Mouse (Mus musculus) heart, adult 2 months (tissue): Measurements from ENCODE around the gene Rbpj. TPM values are rescaled to one million over a fixed set of nuclear protein-coding genes. Genes with fewer than 3 reads are reported as not detected.
"Not testable (repeated sequence)": the region's sequence is repeated elsewhere in the genome, so short reads cannot be mapped to it uniquely, and the experiment has no call there.

ENCODE experiments used
- DNase-seq, 2 experiments: peaks; one replicate each; pipeline ENCODE4 v3.0.0; 2021
- H3K27ac ChIP-seq: fragments of 200-600 bp; 2 replicates; pipeline ENCODE4 v1.8.1; 2022
- H3K27me3 ChIP-seq: fragments of 200-500 bp; 2 replicates; pipeline ENCODE4 v1.6.1; 2012; ENCODE audit warnings: mild to moderate bottlenecking, low read length, inconsistent platforms, mixed read lengths; ENCODE audit not compliant: control insufficient read depth, insufficient read depth
- H3K36me3 ChIP-seq: fragments of 200-500 bp; 2 replicates; pipeline ENCODE4 v1.6.1; 2012; ENCODE audit warnings: low read length, inconsistent platforms; ENCODE audit not compliant: control insufficient read depth, insufficient read depth
- H3K4me1 ChIP-seq: fragments of 200-500 bp; 2 replicates; pipeline ENCODE4 v1.6.1; 2011; ENCODE audit warnings: low read length; ENCODE audit not compliant: control insufficient read depth, insufficient read depth
- H3K4me3 ChIP-seq: fragments of 200-600 bp; 2 replicates; pipeline ENCODE4 v1.8.1; 2022
- H3K79me2 ChIP-seq: fragments of 200-500 bp; replicated peaks from 2 replicates; pipeline ENCODE4 v1.6.1; 2012; ENCODE audit warnings: mild to moderate bottlenecking, inconsistent platforms, low read length, moderate library complexity, mixed read lengths; ENCODE audit not compliant: control insufficient read depth, insufficient read depth
- H3K9ac ChIP-seq: fragments of 200-500 bp; 2 replicates; pipeline ENCODE4 v1.6.1; 2012; ENCODE audit warnings: low read depth, mild to moderate bottlenecking, control low read depth, inconsistent platforms, low read length, mixed read lengths
- CTCF ChIP-seq: fragments of 200-600 bp; IDR thresholded peaks from 2 replicates; pipeline ENCODE4 v1.8.1; 2022; ENCODE audit warnings: antibody characterized with exemption, mild to moderate bottlenecking, moderate library complexity
- EP300 ChIP-seq: fragments of 200-500 bp; IDR thresholded peaks from 2 replicates; pipeline ENCODE4 v1.6.1; 2011; ENCODE audit warnings: low read depth, low read length, control low read depth; ENCODE audit not compliant: insufficient read depth
- POLR2A ChIP-seq: fragments of 200-500 bp; IDR thresholded peaks from 2 replicates; pipeline ENCODE4 v1.6.1; 2011; ENCODE audit warnings: mild to moderate bottlenecking, low read depth, low read length, control low read depth; ENCODE audit not compliant: insufficient read depth
- WGBS: fragments of 180-500 bp; shearing (Covaris S2); methylation state at CpG from one replicate; pipeline ENCODE4 v1.1.7; 2018; 5-methylcytosine and 5-hydroxymethylcytosine counted together
- intact Hi-C: fragments of 180-260 bp; cut with DNase I; formaldehyde crosslinking; loops from one replicate; pipeline ENCODE4 v1.15.1; 2025
- polyA plus RNA-seq: library from polyadenylated mRNA; depleted of rRNA; stranded (reverse); fragments of >200 nt; gene quantifications from 2 replicates; pipeline ENCODE4 v1.2.3, GENCODE M21; 2012
- total RNA-seq, 2 experiments: library from RNA; stranded (reverse); gene quantifications; 2 replicates each; pipeline ENCODE4 v1.2.3; 2021

Gene Rbpj
- total and polyA plus RNA-seq, 3 experiments: 13.5 to 29.6 (median 22.1) TPM

DNA sequence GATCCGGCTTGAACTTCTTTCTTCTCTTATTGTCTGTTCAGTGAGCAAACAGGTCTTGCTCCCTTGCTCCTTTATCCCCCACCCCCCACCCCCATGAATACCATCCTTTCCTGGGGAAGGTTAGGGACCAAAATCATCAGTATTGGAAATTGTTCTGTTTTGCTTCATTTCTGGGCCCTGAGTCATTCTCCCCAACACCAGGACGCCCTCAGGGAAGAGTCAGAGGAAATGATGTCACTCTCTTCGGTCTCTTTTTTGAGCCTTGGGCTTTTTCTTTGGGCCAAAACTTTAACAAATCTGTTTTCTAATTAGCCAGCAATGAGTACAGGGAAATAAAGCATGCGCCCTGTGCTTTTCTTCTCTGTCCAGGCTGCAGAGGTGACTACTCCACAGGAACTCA, 77.4 kb downstream of the Rbpj start:
- Histone ChIP-seq H3K36me3 (no peaks in the 10 kb centered on the region), H3K27ac (peak overlapping the region; percentile 50), H3K79me2 (no peaks in the 10 kb centered on the region), H3K4me1 (peaks cover 1% of the 10 kb centered on the region), H3K9ac (no peak overlapping the region), H3K4me3 (no peak overlapping the region), H3K27me3 (no peaks in the 10 kb centered on the region)
- WGBS: 29% methylated on average over 4 of the region's 4 CpGs
- no peak for TF ChIP-seq CTCF
- DNase-seq: peak in 1 of 2 experiments; percentile 16
- intact Hi-C loops: no loop called here

DNA sequence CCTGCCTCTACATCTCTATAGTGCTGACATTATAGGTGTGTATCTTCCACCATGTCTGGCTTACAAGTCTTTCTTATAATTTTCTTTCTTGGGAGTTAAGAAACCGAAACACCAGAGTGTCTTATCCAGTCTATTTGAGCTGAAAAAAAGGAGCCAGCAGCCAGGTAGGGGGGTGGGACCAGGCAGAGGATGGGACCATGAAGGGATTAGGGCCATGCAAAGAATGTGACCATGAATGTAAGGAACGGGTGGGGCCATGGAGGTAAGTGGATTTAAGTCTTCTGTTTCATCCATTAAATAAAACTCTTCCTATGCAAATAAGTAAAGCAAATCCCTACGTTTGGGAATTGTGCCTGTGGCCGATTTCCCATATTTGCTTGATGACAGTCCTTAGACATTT, 78.0 kb downstream of the Rbpj start:
- no peak for TF ChIP-seq POLR2A
- TF ChIP-seq EP300: no peak
- no peak for TF ChIP-seq CTCF
- no peak overlapping the region for H3K4me3 ChIP-seq
- no peaks in the 10 kb centered on the region for H3K79me2 ChIP-seq
- intact Hi-C loops: no loop called here
- no peaks in the 10 kb centered on the region for H3K36me3 ChIP-seq
- DNase-seq: no peak
- no peaks in the 10 kb centered on the region for H3K27me3 ChIP-seq
- 85% methylated on average over 4 of the region's 4 CpGs for WGBS
- H3K9ac ChIP-seq: no peak overlapping the region
- peak overlapping the region; percentile 50 for H3K27ac ChIP-seq
- peaks cover 1% of the 10 kb centered on the region for H3K4me1 ChIP-seq

- no peak for TF ChIP-seq CTCF
- TF ChIP-seq POLR2A: no peak
- no peak for TF ChIP-seq EP300
- no peak overlapping the region for H3K27ac ChIP-seq
- no peaks in the 10 kb centered on the region for H3K27me3 ChIP-seq
- 90% methylated on average over 6 of the region's 6 CpGs for WGBS
- H3K4me3 ChIP-seq: no peak overlapping the region
- no peak overlapping the region for H3K9ac ChIP-seq
- no peaks in the 10 kb centered on the region for H3K79me2 ChIP-seq
- H3K4me1 ChIP-seq: peaks cover 1% of the 10 kb centered on the region
- DNase-seq: no peak
- no peaks in the 10 kb centered on the region for H3K36me3 ChIP-seq
- intact Hi-C loops: no loop called here
Observed at GRCm38 (mm10) chr5:53546440-53546839, 80.5 kb downstream of the Rbpj start.

- peak in 1 of 2 experiments; percentile 29 for DNase-seq
- Histone ChIP-seq H3K4me1 (peaks cover 1% of the 10 kb centered on the region), H3K79me2 (no peaks in the 10 kb centered on the region), H3K27me3 (no peaks in the 10 kb centered on the region), H3K36me3 (no peaks in the 10 kb centered on the region), H3K9ac (no peak overlapping the region), H3K27ac (no peak overlapping the region), H3K4me3 (no peak overlapping the region)
- TF ChIP-seq POLR2A: no peak
- intact Hi-C loops: no loop called here
- WGBS: 34% methylated on average over 9 of the region's 9 CpGs
Observed at GRCm38 (mm10) chr5:53546979-53547472, 81.1 kb downstream of the Rbpj start.

- H3K9ac ChIP-seq, intact Hi-C loops: not testable (repeated sequence)
Observed at GRCm38 (mm10) chr5:53550329-53550728, 84.4 kb downstream of the Rbpj start.

DNA sequence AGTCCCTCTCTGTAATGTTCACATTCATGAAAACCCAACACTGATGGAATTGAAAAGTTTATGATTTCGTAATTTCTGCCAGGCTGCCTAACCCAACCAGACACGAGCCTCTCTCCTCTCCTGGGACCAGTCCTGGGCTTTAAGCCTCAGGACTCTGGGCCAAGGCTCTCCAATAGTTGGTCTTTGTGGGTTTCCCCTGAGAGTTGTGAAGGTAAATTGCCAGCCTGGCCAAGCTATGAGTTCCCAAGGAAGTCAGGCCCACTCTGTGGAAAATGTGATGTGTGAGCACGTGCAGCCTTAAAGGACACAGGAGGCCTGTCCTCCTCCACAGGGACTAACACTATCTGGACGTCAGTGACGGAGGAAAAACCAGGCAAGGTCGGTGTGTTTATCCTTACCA, 85.4 kb downstream of the Rbpj start:
- intact Hi-C loops: no loop called here
- Histone ChIP-seq H3K9ac (no peak overlapping the region), H3K79me2 (no peaks in the 10 kb centered on the region), H3K36me3 (no peaks in the 10 kb centered on the region), H3K27ac (no peak overlapping the region), H3K4me1 (no peaks in the 10 kb centered on the region), H3K27me3 (no peaks in the 10 kb centered on the region), H3K4me3 (no peak overlapping the region)
- DNase-seq: no peak
- WGBS: 65% methylated on average over 6 of the region's 6 CpGs
- TF ChIP-seq POLR2A (no peak), EP300 (no peak), CTCF (no peak)

More at GRCm38 (mm10) chr5:53550329-53550728, 84.4 kb downstream of the Rbpj start:
- H3K27me3 ChIP-seq, H3K4me1 ChIP-seq, H3K79me2 ChIP-seq, H3K36me3 ChIP-seq, H3K27ac ChIP-seq, H3K4me3 ChIP-seq, DNase-seq: not testable (repeated sequence)
- 98% methylated on average over 1 of the region's 1 CpGs for WGBS

- H3K79me2 ChIP-seq: no peaks in the 10 kb centered on the region
- no peaks in the 10 kb centered on the region for H3K27me3 ChIP-seq
- H3K27ac ChIP-seq: no peak overlapping the region
- no peak overlapping the region for H3K9ac ChIP-seq
- H3K4me3 ChIP-seq: no peak overlapping the region
- no peaks in the 10 kb centered on the region for H3K4me1 ChIP-seq
- intact Hi-C loops: no loop called here
- WGBS: 92% methylated on average over 4 of the region's 4 CpGs
- no peak for DNase-seq
- TF ChIP-seq POLR2A (no peak), CTCF (no peak), EP300 (no peak)
- H3K36me3 ChIP-seq: no peaks in the 10 kb centered on the region
Observed at GRCm38 (mm10) chr5:53551910-53552309, 86.0 kb downstream of the Rbpj start.
